Mouse (Mus musculus): Measurements from ENCODE around the gene Disp1. TPM values are rescaled to one million over a fixed set of nuclear protein-coding genes. Genes with fewer than 3 reads are reported as not detected.

Gene Disp1
- polyA plus RNA-seq, 1 experiment = 5.2 TPM

GRCm38 (mm10) chr1:183216691-183217090 is 4.6 kb downstream of the Disp1 start:
- Histone ChIP-seq H3K27ac (ENCODE audit: insufficient read depth, low read length) (no peak overlapping the region), H3K4me3 (replicated peaks; ENCODE audit: insufficient read depth, low read depth, low read length) (no peak overlapping the region), H3K4me1 (ENCODE audit: control insufficient read depth, insufficient read depth, low read length) (0 out of 2 replicates have a peak, but pooled peaks cover 2% of the 10 kb centered on the region), H3K27me3 (ENCODE audit: control insufficient read depth, insufficient read depth, low read length) (no peaks in the 10 kb centered on the region)
- no peak for DNase-seq
- TF ChIP-seq CTCF (IDR thresholded peaks at IDR 0.05; ENCODE audit: borderline replicate concordance, insufficient read depth, low read depth, low read length) = no peak
- TF ChIP-seq POLR2A (IDR thresholded peaks at IDR 0.05; ENCODE audit: borderline replicate concordance, insufficient read depth, low read length) = no peak
- WGBS = 37% methylated on average over 4 of the region's 4 CpGs

GRCm38 (mm10) chr1:183215706-183216105 is 5.6 kb downstream of the Disp1 start:
- 91% methylated on average over 6 of the region's 6 CpGs for WGBS
- H3K4me3 ChIP-seq (replicated peaks; ENCODE audit: insufficient read depth, low read depth, low read length) = no peak overlapping the region
- 0 out of 2 replicates have a peak, but pooled peaks cover 2% of the 10 kb centered on the region for H3K4me1 ChIP-seq (ENCODE audit: control insufficient read depth, insufficient read depth, low read length)
- H3K27ac ChIP-seq (ENCODE audit: insufficient read depth, low read length) = no peak overlapping the region
- DNase-seq = no peak
- no peaks in the 10 kb centered on the region for H3K27me3 ChIP-seq (ENCODE audit: control insufficient read depth, insufficient read depth, low read length)
- TF ChIP-seq CTCF (IDR thresholded peaks at IDR 0.05; ENCODE audit: borderline replicate concordance, insufficient read depth, low read depth, low read length) (no peak), POLR2A (IDR thresholded peaks at IDR 0.05; ENCODE audit: borderline replicate concordance, insufficient read depth, low read length) (no peak)

- no peak for DNase-seq
- Histone ChIP-seq H3K27ac (ENCODE audit: insufficient read depth, low read length) (no peak overlapping the region), H3K4me3 (replicated peaks; ENCODE audit: insufficient read depth, low read depth, low read length) (no peak overlapping the region), H3K4me1 (ENCODE audit: control insufficient read depth, insufficient read depth, low read length) (0 out of 2 replicates have a peak, but pooled peaks cover 2% of the 10 kb centered on the region), H3K27me3 (ENCODE audit: control insufficient read depth, insufficient read depth, low read length) (no peaks in the 10 kb centered on the region; the same call in 1 of the 2 replicates)
- TF ChIP-seq CTCF (IDR thresholded peaks at IDR 0.05; ENCODE audit: borderline replicate concordance, insufficient read depth, low read depth, low read length) = no peak
- no peak for TF ChIP-seq POLR2A (IDR thresholded peaks at IDR 0.05; ENCODE audit: borderline replicate concordance, insufficient read depth, low read length)
- 77% methylated on average over 6 of the region's 6 CpGs for WGBS
Observed at GRCm38 (mm10) chr1:183213850-183214249, 7.5 kb downstream of the Disp1 start.

- Histone ChIP-seq H3K27me3 (ENCODE audit: control insufficient read depth, insufficient read depth, low read length) (no peaks in the 10 kb centered on the region; the same call in 1 of the 2 replicates), H3K4me1 (ENCODE audit: control insufficient read depth, insufficient read depth, low read length) (0 out of 2 replicates have a peak, but pooled peaks cover 2% of the 10 kb centered on the region), H3K27ac (ENCODE audit: insufficient read depth, low read length) (no peak overlapping the region), H3K4me3 (replicated peaks; ENCODE audit: insufficient read depth, low read depth, low read length) (no peak overlapping the region)
- DNase-seq = no peak
- TF ChIP-seq CTCF (IDR thresholded peaks at IDR 0.05; ENCODE audit: borderline replicate concordance, insufficient read depth, low read depth, low read length) = no peak
- no peak for TF ChIP-seq POLR2A (IDR thresholded peaks at IDR 0.05; ENCODE audit: borderline replicate concordance, insufficient read depth, low read length)
- 58% methylated on average over 6 of the region's 6 CpGs for WGBS
Observed at GRCm38 (mm10) chr1:183212757-183213211, 8.5 kb downstream of the Disp1 start.

- H3K27ac ChIP-seq (ENCODE audit: insufficient read depth, low read length) = no peak overlapping the region
- 88% methylated on average over 8 of the region's 8 CpGs for WGBS
- 0 out of 2 replicates have a peak, but pooled peaks cover 2% of the 10 kb centered on the region for H3K4me1 ChIP-seq (ENCODE audit: control insufficient read depth, insufficient read depth, low read length)
- no peaks in the 10 kb centered on the region; the same call in 1 of the 2 replicates for H3K27me3 ChIP-seq (ENCODE audit: control insufficient read depth, insufficient read depth, low read length)
- TF ChIP-seq POLR2A (IDR thresholded peaks at IDR 0.05; ENCODE audit: borderline replicate concordance, insufficient read depth, low read length) = no peak
- TF ChIP-seq CTCF (IDR thresholded peaks at IDR 0.05; ENCODE audit: borderline replicate concordance, insufficient read depth, low read depth, low read length) = no peak
- DNase-seq = no peak
- no peak overlapping the region for H3K4me3 ChIP-seq (replicated peaks; ENCODE audit: insufficient read depth, low read depth, low read length)
Observed at GRCm38 (mm10) chr1:183210115-183210514, 11.2 kb downstream of the Disp1 start.

GRCm38 (mm10) chr1:183207623-183208022 is 13.7 kb downstream of the Disp1 start:
- H3K27me3 ChIP-seq (ENCODE audit: control insufficient read depth, insufficient read depth, low read length) = no peaks in the 10 kb centered on the region; the same call in 1 of the 2 replicates
- WGBS = 94% methylated on average over 6 of the region's 6 CpGs
- TF ChIP-seq CTCF (IDR thresholded peaks at IDR 0.05; ENCODE audit: borderline replicate concordance, insufficient read depth, low read depth, low read length) (no peak), POLR2A (IDR thresholded peaks at IDR 0.05; ENCODE audit: borderline replicate concordance, insufficient read depth, low read length) (no peak)
- DNase-seq = no peak
- no peak overlapping the region for H3K4me3 ChIP-seq (replicated peaks; ENCODE audit: insufficient read depth, low read depth, low read length)
- no peak overlapping the region for H3K27ac ChIP-seq (ENCODE audit: insufficient read depth, low read length)
- no peaks in the 10 kb centered on the region for H3K4me1 ChIP-seq (ENCODE audit: control insufficient read depth, insufficient read depth, low read length)

GRCm38 (mm10) chr1:183207141-183207540 is 14.2 kb downstream of the Disp1 start:
- Histone ChIP-seq H3K4me1 (ENCODE audit: control insufficient read depth, insufficient read depth, low read length) (no peaks in the 10 kb centered on the region), H3K27me3 (ENCODE audit: control insufficient read depth, insufficient read depth, low read length) (no peaks in the 10 kb centered on the region; the same call in 1 of the 2 replicates), H3K4me3 (replicated peaks; ENCODE audit: insufficient read depth, low read depth, low read length) (no peak overlapping the region), H3K27ac (ENCODE audit: insufficient read depth, low read length) (no peak overlapping the region)
- TF ChIP-seq POLR2A (IDR thresholded peaks at IDR 0.05; ENCODE audit: borderline replicate concordance, insufficient read depth, low read length) (no peak), CTCF (IDR thresholded peaks at IDR 0.05; ENCODE audit: borderline replicate concordance, insufficient read depth, low read depth, low read length) (no peak)
- DNase-seq = no peak
- WGBS = 90% methylated on average over 3 of the region's 3 CpGs

GRCm38 (mm10) chr1:183200926-183201325 is 20.4 kb downstream of the Disp1 start:
- Histone ChIP-seq H3K4me1 (ENCODE audit: control insufficient read depth, insufficient read depth, low read length) (no peaks in the 10 kb centered on the region), H3K27me3 (ENCODE audit: control insufficient read depth, insufficient read depth, low read length) (no peaks in the 10 kb centered on the region), H3K27ac (ENCODE audit: insufficient read depth, low read length) (no peak overlapping the region), H3K4me3 (replicated peaks; ENCODE audit: insufficient read depth, low read depth, low read length) (no peak overlapping the region)
- WGBS = 96% methylated on average over 5 of the region's 5 CpGs
- no peak for DNase-seq
- TF ChIP-seq POLR2A (IDR thresholded peaks at IDR 0.05; ENCODE audit: borderline replicate concordance, insufficient read depth, low read length) = no peak
- no peak for TF ChIP-seq CTCF (IDR thresholded peaks at IDR 0.05; ENCODE audit: borderline replicate concordance, insufficient read depth, low read depth, low read length)
